ENCODE assay signal across 12 mouse cellular contexts in the genomic region with DNA sequence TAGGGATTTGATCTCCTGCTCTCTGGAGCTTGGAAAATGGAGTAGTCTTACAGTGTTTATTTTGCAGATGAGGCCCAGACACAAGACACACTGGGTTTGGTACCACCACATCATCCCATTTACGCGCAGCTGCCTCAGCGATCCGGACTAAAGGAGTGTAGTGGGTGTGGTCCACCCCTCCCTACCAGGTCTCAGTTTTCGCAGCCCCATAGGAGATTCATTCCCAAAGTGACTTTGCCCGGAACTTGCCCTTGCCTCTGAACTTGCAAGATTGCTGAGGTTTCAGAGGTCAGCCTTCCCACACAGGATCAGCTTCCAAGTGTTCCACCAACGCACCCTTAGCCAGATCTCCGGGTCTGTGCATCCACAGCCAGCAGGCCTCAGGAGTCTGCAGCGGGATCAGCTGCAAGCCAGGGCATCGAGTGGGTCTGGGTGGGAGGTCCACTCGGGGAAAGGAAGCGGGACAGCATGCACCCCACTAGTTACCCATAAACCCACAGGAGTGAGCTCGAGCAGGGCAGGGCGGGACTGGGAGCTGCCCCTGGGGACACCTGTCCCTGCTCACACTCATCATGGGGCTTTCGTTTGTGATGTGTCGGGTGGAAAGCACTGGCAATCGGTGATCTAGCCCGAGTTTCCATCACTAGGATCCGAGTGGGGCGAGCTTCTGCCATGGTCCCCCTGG. TPM values are rescaled to one million over a fixed set of nuclear protein-coding genes. Genes with fewer than 3 reads are reported as not detected.
DNase-seq lines count a peak whose midpoint lies in the region; ATAC-seq lines count a peak whose summit lies in the region.
"Had no signal": no experiment of that assay in that cellular context is flagged by ENCODE, and none has a peak within 500 bp of the region (broad histone marks: within the 10 kb centered on the region; RNA-seq: fewer than 3 reads in every experiment).

No protein-coding gene starts in this region.

- H3K36me3 ChIP-seq in heart, embryonic 11.5 days (ENCODE audit: control insufficient read depth, insufficient read depth, low read length): no peaks in the 10 kb centered on the region
- H3K36me3 ChIP-seq in hindbrain, embryonic 13.5 days: no peaks in the 10 kb centered on the region
- H3K36me3 ChIP-seq in midbrain, embryonic 11.5 days (ENCODE audit: control insufficient read depth, insufficient read depth, low read length): no peaks in the 10 kb centered on the region

- H3K4me2 ChIP-seq in heart, embryonic 11.5 days: peak overlapping the region; percentile 64
- H3K4me2 ChIP-seq in hindbrain, embryonic 13.5 days: peak overlapping the region; percentile 51
- peak overlapping the region; percentile 49 for H3K4me2 ChIP-seq in midbrain, embryonic 11.5 days

- H3K4me3 ChIP-seq in heart, embryonic 11.5 days (ENCODE audit: low read depth, low read length): peak overlapping the region; percentile 29; the same call in 1 of the 2 replicates
- peak overlapping the region; percentile 15 for H3K4me3 ChIP-seq in hindbrain, embryonic 13.5 days
- no peak overlapping the region; the same call in 1 of the 2 replicates for H3K4me3 ChIP-seq in midbrain, embryonic 11.5 days (ENCODE audit: low read depth, low read length)

- no peak for ATAC-seq in heart, embryonic 11.5 days (replicated peaks; ENCODE audit: insufficient number of reproducible peaks, low FRiP score, low TSS enrichment)
- ATAC-seq in hindbrain, embryonic 13.5 days (ENCODE audit: low FRiP score): no peak
- no peak; the same call in 1 of the 2 replicates for ATAC-seq in midbrain, embryonic 11.5 days (ENCODE audit: low FRiP score)
- ATAC-seq in megakaryocyte, adult 5-6 weeks (ENCODE audit: poor library complexity, severe bottlenecking): no peak
- ATAC-seq: activated CD4-positive, CD25-positive, alpha-beta regulatory T cell, adult 4 months had no signal

- no peaks in the 10 kb centered on the region for H3K9me3 ChIP-seq in heart, embryonic 11.5 days (replicated peaks; ENCODE audit: control insufficient read depth, low read length)
- H3K9me3 ChIP-seq in hindbrain, embryonic 13.5 days: no peaks in the 10 kb centered on the region
- no peaks in the 10 kb centered on the region for H3K9me3 ChIP-seq in midbrain, embryonic 11.5 days (ENCODE audit: control insufficient read depth, low read length)

- intact Hi-C loops in heart, postnatal 14 days (cut with DNase I): no loop called here

- WGBS in heart, embryonic 11.5 days (ENCODE audit: insufficient replicate concordance): 19% methylated on average over 20 of the region's 20 CpGs
- WGBS in hindbrain, embryonic 13.5 days: 10% methylated on average over 20 of the region's 20 CpGs
- WGBS in midbrain, embryonic 11.5 days: 13% methylated on average over 20 of the region's 20 CpGs

- H3K27me3 ChIP-seq in heart, embryonic 11.5 days (ENCODE audit: control insufficient read depth, insufficient read depth, low read length): peaks cover 9% of the 10 kb centered on the region
- peaks cover 63% of the 10 kb centered on the region for H3K27me3 ChIP-seq in hindbrain, embryonic 13.5 days
- peaks cover 5% of the 10 kb centered on the region; the same call in 1 of the 2 replicates for H3K27me3 ChIP-seq in midbrain, embryonic 11.5 days (ENCODE audit: control insufficient read depth, insufficient read depth, low read length)

- H3K9ac ChIP-seq in heart, embryonic 11.5 days (ENCODE audit: low read depth, low read length): peak overlapping the region; percentile 62
- H3K9ac ChIP-seq in hindbrain, embryonic 13.5 days: peak overlapping the region; percentile 61; the same call in 1 of the 2 replicates
- peak overlapping the region; percentile 54; the same call in 1 of the 2 replicates for H3K9ac ChIP-seq in midbrain, embryonic 11.5 days (ENCODE audit: low read length)

- peaks cover 33% of the 10 kb centered on the region for H3K4me1 ChIP-seq in heart, embryonic 11.5 days (ENCODE audit: control insufficient read depth, insufficient read depth, low read length)
- H3K4me1 ChIP-seq in hindbrain, embryonic 13.5 days (replicated peaks): peaks cover 37% of the 10 kb centered on the region
- H3K4me1 ChIP-seq in midbrain, embryonic 11.5 days (ENCODE audit: control insufficient read depth, insufficient read depth, low read length): peaks cover 34% of the 10 kb centered on the region

- DNase-seq in heart, postnatal 14 days: no peak
- peak; percentile 65 for DNase-seq in WW6 (ENCODE audit: low read depth, low spot score)
- DNase-seq in midbrain, embryonic 11.5 days (ENCODE audit: low spot score, missing footprints): peak; percentile 91
- no peak for DNase-seq in left cerebral cortex, adult 8-10 months (ENCODE audit: low spot score in 2 of 2)
- DNase-seq in adrenal gland, postnatal 14 days: no peak
- DNase-seq: thymus, adult 2 months had no signal

- no peak overlapping the region for H3K27ac ChIP-seq in heart, embryonic 11.5 days (ENCODE audit: low read depth, low read length)
- no peak overlapping the region for H3K27ac ChIP-seq in hindbrain, embryonic 13.5 days
- H3K27ac ChIP-seq in midbrain, embryonic 11.5 days (ENCODE audit: low read depth, low read length): no peak overlapping the region; the same call in 1 of the 2 replicates

RNA-seq across cellular contexts. Expression of a gene that starts 15.0 kb away (rescaled TPM):
- polyA plus RNA-seq in heart, embryonic 11.5 days (2014; fragmentation: Nextera tagmentation; extraction: Ambion mirVana): 3.0 and 3.7 TPM in 2 replicates
- 1 to 10 TPM; 6.3 to 6.8 TPM for total RNA-seq in heart, postnatal 14 days (2021)
- polyA plus RNA-seq in hindbrain, embryonic 13.5 days (2015; fragmentation: Nextera tagmentation; extraction: Ambion mirVana): 3.2 and 3.3 TPM in 2 replicates
- 1.7 and 2.4 TPM in 2 replicates for polyA plus RNA-seq in midbrain, embryonic 11.5 days (2014; fragmentation: Nextera tagmentation; extraction: Ambion mirVana)
- 1.4 and 1.8 TPM in 2 replicates for total RNA-seq in megakaryocyte, adult 5-6 weeks (2015)
- 0.89 and 1.1 TPM in 2 replicates for total RNA-seq in megakaryocyte, adult 5-6 weeks (2017)
- total RNA-seq in left cerebral cortex, adult 8-10 months (2022): 1 to 10 TPM; 3.6 to 9.2 (median 5.8) TPM
- 11.5 and 12.3 TPM in 2 replicates for total RNA-seq in adrenal gland, postnatal 14 days (2021)

RNA-seq across cellular contexts. Expression of a gene that starts 27.8 kb away (rescaled TPM):
- not detected in 2 replicates for polyA plus RNA-seq in heart, embryonic 11.5 days (2014; fragmentation: Nextera tagmentation; extraction: Ambion mirVana)
- not detected for total RNA-seq in heart, postnatal 14 days (2021)
- polyA plus RNA-seq in hindbrain, embryonic 13.5 days (2015; fragmentation: Nextera tagmentation; extraction: Ambion mirVana): not detected in 2 replicates
- not detected in 2 replicates for polyA plus RNA-seq in midbrain, embryonic 11.5 days (2014; fragmentation: Nextera tagmentation; extraction: Ambion mirVana)
- not detected in 2 replicates for total RNA-seq in megakaryocyte, adult 5-6 weeks (2015)
- total RNA-seq in megakaryocyte, adult 5-6 weeks (2017): not detected in 2 replicates
- total RNA-seq in left cerebral cortex, adult 8-10 months (2022): under 1 TPM in 2 of 4 experiments, not detected in 2; 0.21 to 0.37 TPM
- not detected in 2 replicates for total RNA-seq in adrenal gland, postnatal 14 days (2021)
- total RNA-seq: common myeloid progenitor, adult 5-6 weeks had no signal
- polyA plus RNA-seq: activated CD4-positive, CD25-positive, alpha-beta regulatory T cell, adult 4 months; gonadal fat pad, adult 2 months had no signal

RNA-seq across cellular contexts. Expression of a gene that starts 39.3 kb away (rescaled TPM):
- 256 and 259 TPM in 2 replicates for polyA plus RNA-seq in heart, embryonic 11.5 days (2014; fragmentation: Nextera tagmentation; extraction: Ambion mirVana)
- total RNA-seq in heart, postnatal 14 days (2021): 1 to 10 TPM; 3.8 to 9.8 TPM
- polyA plus RNA-seq in hindbrain, embryonic 13.5 days (2015; fragmentation: Nextera tagmentation; extraction: Ambion mirVana): 56.0 and 57.4 TPM in 2 replicates
- 346 and 363 TPM in 2 replicates for polyA plus RNA-seq in midbrain, embryonic 11.5 days (2014; fragmentation: Nextera tagmentation; extraction: Ambion mirVana)
- total RNA-seq in megakaryocyte, adult 5-6 weeks (2015): 220 and 258 TPM in 2 replicates
- total RNA-seq in megakaryocyte, adult 5-6 weeks (2017): 232 and 240 TPM in 2 replicates
- 1 to 10 TPM in 1 of 4 experiments, under 1 TPM in 3; 0.14 to 1.3 (median 0.72) TPM for total RNA-seq in left cerebral cortex, adult 8-10 months (2022)
- 17.8 and 22.6 TPM in 2 replicates for total RNA-seq in adrenal gland, postnatal 14 days (2021)

Comparison
In these comparisons a context has a peak if more than half of its experiments do, and no peak if none do; other contexts are left out.
1. DNase-seq: peak in WW6 (single experiment) and midbrain, embryonic 11.5 days (single experiment); none in heart, postnatal 14 days (0 of 2), left cerebral cortex, adult 8-10 months (0 of 2) and adrenal gland, postnatal 14 days (single experiment).
2. Peak in every context shown above with its lines, with median percentiles within 50 percentile points of each other: H3K4me2 ChIP-seq and H3K9ac ChIP-seq.